Mouse (Mus musculus): Measurements from ENCODE around the gene Eif5a.

DNA sequence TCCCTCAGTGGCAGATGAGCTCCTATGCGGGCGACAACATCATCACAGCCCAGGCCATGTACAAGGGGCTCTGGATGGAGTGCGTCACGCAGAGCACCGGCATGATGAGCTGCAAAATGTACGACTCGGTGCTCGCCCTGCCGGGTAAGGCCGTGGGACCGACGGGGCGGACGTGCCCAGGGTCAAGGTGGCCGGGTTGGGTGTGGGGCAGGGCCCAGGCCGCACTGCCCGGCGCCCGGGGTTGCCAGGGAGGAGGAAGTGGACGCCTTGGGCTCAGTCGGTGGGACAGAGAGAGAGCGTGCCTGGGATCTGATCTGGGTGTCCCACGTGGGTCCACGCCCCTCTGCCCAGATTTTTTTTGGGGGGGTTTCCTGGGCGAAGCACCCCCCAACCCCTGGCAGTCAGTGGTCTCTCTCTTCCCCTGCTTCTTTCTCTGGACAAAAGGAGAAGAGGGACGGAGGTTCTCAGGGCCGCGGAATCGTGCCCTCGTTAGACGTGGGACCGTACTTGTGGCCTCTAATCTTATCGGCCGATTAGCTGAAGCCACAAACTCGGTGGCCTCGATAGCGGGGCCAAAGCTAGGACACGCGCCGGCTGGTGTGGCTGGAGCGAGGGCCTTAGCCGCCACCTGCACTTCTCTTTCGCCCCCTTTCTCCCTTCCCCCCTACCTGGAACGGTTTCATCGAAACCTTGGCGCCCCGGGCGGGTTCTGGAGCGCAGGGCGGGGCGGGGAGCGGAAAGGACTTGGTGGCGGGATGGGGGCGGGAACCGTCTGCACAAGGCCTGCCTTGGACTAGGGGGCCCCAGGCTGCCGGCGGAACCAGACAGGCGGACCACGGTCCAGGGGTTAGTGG, 44.5 kb upstream of the Eif5a start:
- TF ChIP-seq CTCF (IDR thresholded peaks at IDR 0.05; ENCODE audit: low read depth) (no peak), EP300 (IDR thresholded peaks at IDR 0.05; ENCODE audit: low read depth) (no peak)
